Mouse (Mus musculus) embryonic facial prominence, embryonic 10.5 days (tissue): ENCODE measurements around the gene Olfm1. TPM values are rescaled to one million over a fixed set of nuclear protein-coding genes. Genes with fewer than 3 reads are reported as not detected.
A peak's percentile ranks its signal among the peaks of the same experiment; 100 is the strongest.

Source experiments
- DNase-seq: peaks from one replicate; pipeline ENCODE4 v3.0.0-alpha.2; 2017; ENCODE audit warnings: low spot score
- H3K27ac ChIP-seq: fragments of 300-500 bp; sonication (generic); replicated peaks from 2 replicates; pipeline ENCODE4 v1.5.1; 2016; ENCODE audit warnings: mild to moderate bottlenecking
- H3K27me3 ChIP-seq: fragments of 300-500 bp; sonication (generic); replicated peaks from 2 replicates; pipeline ENCODE4 v1.6.1; 2016; ENCODE audit warnings: low read depth, mild to moderate bottlenecking; ENCODE audit not compliant: poor library complexity, severe bottlenecking
- H3K36me3 ChIP-seq: fragments of 300-500 bp; sonication (generic); replicated peaks from 2 replicates; pipeline ENCODE4 v1.6.1; 2016; ENCODE audit warnings: mild to moderate bottlenecking, moderate library complexity
- H3K4me1 ChIP-seq: fragments of 300-500 bp; sonication (generic); 2 replicates; pipeline ENCODE4 v1.6.1; 2016
- H3K4me3 ChIP-seq: fragments of 300-500 bp; sonication (generic); 2 replicates; pipeline ENCODE4 v1.5.1; 2016; ENCODE audit warnings: mild to moderate bottlenecking, moderate library complexity
- H3K9me3 ChIP-seq: fragments of 300-500 bp; sonication (generic); 2 replicates; pipeline ENCODE4 v1.6.1; 2016; ENCODE audit warnings: mild to moderate bottlenecking
- WGBS: fragments of 180-500 bp; shearing (Covaris S2); methylation state at CpG from one replicate; pipeline ENCODE4 v1.1.7; 2016; 5-methylcytosine and 5-hydroxymethylcytosine counted together
- polyA plus RNA-seq: library from polyadenylated mRNA; unstranded; fragments of >200 nt; fragmentation: Nextera tagmentation; extraction: Ambion mirVana; gene quantifications from 2 replicates; pipeline ENCODE4 v1.2.1, GENCODE M21; 2016

Gene Olfm1
- polyA plus RNA-seq, 1 experiment from 2014 or later: 16.8 TPM

DNA sequence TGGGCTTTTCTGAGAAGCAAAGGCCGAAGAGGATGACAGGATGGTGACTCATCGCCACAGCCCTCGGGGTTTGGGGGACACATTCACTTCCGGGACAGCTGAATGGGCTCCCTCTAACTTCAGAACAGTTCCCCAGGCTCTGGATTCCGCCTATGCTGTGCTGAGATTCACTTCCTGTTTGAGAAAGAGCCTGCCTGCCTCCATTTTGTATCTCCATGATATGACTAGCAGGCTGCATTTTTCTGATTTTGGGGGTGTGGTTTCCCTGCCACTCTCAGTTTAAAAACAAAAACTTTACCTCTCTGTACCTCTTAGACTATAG lies 49.4 kb downstream of the Olfm1 start:
- Histone ChIP-seq H3K4me1 (peaks cover 12% of the 10 kb centered on the region; the same call in 1 of the 2 replicates), H3K27ac (no peak overlapping the region), H3K27me3 (no peaks in the 10 kb centered on the region), H3K36me3 (no peaks in the 10 kb centered on the region), H3K4me3 (no peak overlapping the region), H3K9me3 (no peaks in the 10 kb centered on the region)
- WGBS: 47% methylated on average over 5 of the region's 5 CpGs
- no peak for DNase-seq

DNA sequence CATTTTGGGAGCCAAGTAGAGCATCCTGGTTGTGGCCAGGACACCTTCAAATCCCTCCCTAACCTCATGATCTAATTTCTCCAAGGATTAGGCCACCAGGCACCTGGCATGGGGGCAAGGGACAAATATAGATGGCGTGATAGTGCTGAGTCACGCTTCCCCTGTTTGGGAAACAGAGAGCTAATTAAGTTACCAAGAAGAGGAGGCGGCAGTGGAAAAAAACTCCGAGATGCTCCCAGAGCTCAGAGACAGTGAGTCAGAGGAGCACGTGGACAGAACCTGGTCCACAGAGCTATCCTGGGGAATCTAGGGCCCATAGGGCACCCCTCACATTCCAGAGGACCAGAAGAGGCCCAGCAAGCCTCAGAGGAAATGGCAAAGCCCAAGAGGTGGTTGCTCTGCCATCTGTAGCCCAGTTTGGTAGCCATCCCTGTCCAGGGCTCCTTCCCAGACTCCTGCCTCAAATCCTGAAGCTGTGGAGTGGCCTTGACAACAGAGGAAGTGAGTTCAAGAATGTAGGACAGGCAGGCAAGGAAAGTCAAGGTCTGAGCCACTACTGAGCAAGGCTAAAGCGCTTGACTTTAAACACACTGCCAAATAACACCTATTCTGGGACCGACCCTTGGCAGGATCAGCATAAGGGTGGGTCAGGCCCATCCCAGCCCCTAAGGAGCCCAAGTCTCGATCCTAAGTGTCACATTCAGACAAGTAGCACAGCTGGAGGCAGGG lies 52.0 kb downstream of the Olfm1 start:
- Histone ChIP-seq H3K36me3 (no peaks in the 10 kb centered on the region), H3K9me3 (no peaks in the 10 kb centered on the region), H3K4me1 (peaks cover 12% of the 10 kb centered on the region; the same call in 1 of the 2 replicates), H3K27ac (no peak overlapping the region; the same call in 1 of the 2 replicates), H3K4me3 (no peak overlapping the region), H3K27me3 (no peaks in the 10 kb centered on the region)
- 62% methylated on average over 8 of the region's 8 CpGs for WGBS
- DNase-seq: no peak

DNA sequence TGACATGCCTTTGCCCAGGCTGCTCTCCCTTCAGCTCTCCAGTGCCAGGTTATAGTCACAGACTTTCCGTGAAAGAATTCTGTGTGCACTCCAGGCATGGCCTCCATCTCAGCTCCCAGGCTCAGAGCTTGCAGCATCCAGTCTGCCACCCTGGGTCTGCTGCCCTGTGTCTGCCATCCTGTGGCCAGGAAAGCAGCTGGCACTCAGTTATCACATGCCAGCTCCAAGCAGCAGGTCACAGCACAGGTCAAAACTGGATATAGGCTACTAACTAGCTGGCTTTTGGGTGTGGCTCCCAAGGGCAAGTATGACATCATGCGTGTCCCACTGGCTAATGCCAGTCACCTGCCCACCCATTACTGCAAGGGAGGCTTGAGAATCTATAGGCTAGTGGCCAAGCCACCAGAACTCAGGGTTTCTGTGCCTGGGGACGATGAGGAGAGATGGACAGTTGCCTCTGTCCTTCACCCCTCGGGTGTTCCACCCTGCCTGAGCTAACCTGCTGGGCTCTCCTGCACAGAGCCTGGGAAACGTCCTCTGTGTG lies 53.4 kb downstream of the Olfm1 start:
- peaks cover 12% of the 10 kb centered on the region; the same call in 1 of the 2 replicates for H3K4me1 ChIP-seq
- 83% methylated on average over 5 of the region's 5 CpGs for WGBS
- no peaks in the 10 kb centered on the region for H3K36me3 ChIP-seq
- H3K27ac ChIP-seq: no peak overlapping the region
- H3K4me3 ChIP-seq: no peak overlapping the region
- no peak for DNase-seq
- H3K27me3 ChIP-seq: no peaks in the 10 kb centered on the region
- no peaks in the 10 kb centered on the region for H3K9me3 ChIP-seq

- H3K27ac ChIP-seq: no peak overlapping the region
- H3K36me3 ChIP-seq: no peaks in the 10 kb centered on the region
- no peak for DNase-seq
- no peaks in the 10 kb centered on the region for H3K9me3 ChIP-seq
- no peak overlapping the region for H3K4me3 ChIP-seq
- 85% methylated on average over 11 of the region's 11 CpGs for WGBS
- H3K4me1 ChIP-seq: peaks cover 12% of the 10 kb centered on the region; the same call in 1 of the 2 replicates
- H3K27me3 ChIP-seq: no peaks in the 10 kb centered on the region
Observed at GRCm38 (mm10) chr2:28247098-28247497, 54.3 kb downstream of the Olfm1 start.

- Histone ChIP-seq H3K4me3 (no peak overlapping the region), H3K9me3 (no peaks in the 10 kb centered on the region), H3K27ac (no peak overlapping the region), H3K36me3 (no peaks in the 10 kb centered on the region), H3K27me3 (no peaks in the 10 kb centered on the region), H3K4me1 (0 out of 2 replicates have a peak, but pooled peaks cover 10% of the 10 kb centered on the region)
- no peak for DNase-seq
- WGBS: 78% methylated on average over 4 of the region's 4 CpGs
Observed at GRCm38 (mm10) chr2:28252554-28252953, 59.8 kb downstream of the Olfm1 start.

- H3K4me3 ChIP-seq: no peak overlapping the region
- 89% methylated on average over 7 of the region's 7 CpGs for WGBS
Observed at GRCm38 (mm10) chr2:28256029-28256428, 63.2 kb downstream of the Olfm1 start.

GRCm38 (mm10) chr2:28261438-28261837 lies 68.6 kb downstream of the Olfm1 start:
- no peak for DNase-seq
- Histone ChIP-seq H3K27ac (no peak overlapping the region), H3K27me3 (0 out of 2 replicates have a peak, but pooled peaks cover 3% of the 10 kb centered on the region), H3K9me3 (no peaks in the 10 kb centered on the region), H3K4me3 (no peak overlapping the region), H3K36me3 (no peaks in the 10 kb centered on the region), H3K4me1 (0 out of 2 replicates have a peak, but pooled peaks cover 5% of the 10 kb centered on the region)
- WGBS: 78% methylated on average over 3 of the region's 3 CpGs

More at GRCm38 (mm10) chr2:28256029-28256428, 63.2 kb downstream of the Olfm1 start:
- no peak for DNase-seq
- Histone ChIP-seq H3K9me3 (no peaks in the 10 kb centered on the region), H3K27ac (no peak overlapping the region), H3K27me3 (no peaks in the 10 kb centered on the region), H3K36me3 (no peaks in the 10 kb centered on the region), H3K4me1 (0 out of 2 replicates have a peak, but pooled peaks cover 10% of the 10 kb centered on the region)

DNA sequence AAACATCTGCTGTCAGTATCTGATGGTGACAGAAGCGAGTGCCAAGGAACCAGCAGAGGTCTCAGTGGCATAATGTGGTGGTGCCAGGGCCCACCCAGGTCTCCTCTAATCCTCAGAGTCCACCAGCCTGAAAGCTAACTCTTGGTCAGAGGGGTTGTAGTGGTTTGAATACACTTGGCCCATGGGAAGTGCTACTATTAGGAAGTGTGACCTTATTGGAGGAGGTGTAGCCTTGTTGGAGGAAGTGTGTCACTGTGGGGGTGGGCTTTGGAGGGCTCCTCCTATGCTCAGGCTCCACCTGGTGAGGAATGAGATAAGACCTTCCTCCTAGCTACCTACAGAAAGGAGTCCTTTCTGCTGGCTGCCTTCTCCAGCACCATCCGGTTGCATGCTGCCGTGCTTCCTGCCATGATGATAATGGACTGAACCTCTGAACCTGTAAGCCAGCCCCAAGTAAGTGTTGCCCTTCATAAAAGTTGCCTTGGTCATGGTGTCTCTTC lies 75.0 kb downstream of the Olfm1 start:
- 88% methylated on average over 3 of the region's 3 CpGs for WGBS
- H3K27me3 ChIP-seq: no peaks in the 10 kb centered on the region
- no peak overlapping the region for H3K27ac ChIP-seq
- H3K4me3 ChIP-seq: no peak overlapping the region
- no peak for DNase-seq
- H3K4me1 ChIP-seq: peaks cover 7% of the 10 kb centered on the region
- no peaks in the 10 kb centered on the region for H3K36me3 ChIP-seq
- H3K9me3 ChIP-seq: no peaks in the 10 kb centered on the region

DNA sequence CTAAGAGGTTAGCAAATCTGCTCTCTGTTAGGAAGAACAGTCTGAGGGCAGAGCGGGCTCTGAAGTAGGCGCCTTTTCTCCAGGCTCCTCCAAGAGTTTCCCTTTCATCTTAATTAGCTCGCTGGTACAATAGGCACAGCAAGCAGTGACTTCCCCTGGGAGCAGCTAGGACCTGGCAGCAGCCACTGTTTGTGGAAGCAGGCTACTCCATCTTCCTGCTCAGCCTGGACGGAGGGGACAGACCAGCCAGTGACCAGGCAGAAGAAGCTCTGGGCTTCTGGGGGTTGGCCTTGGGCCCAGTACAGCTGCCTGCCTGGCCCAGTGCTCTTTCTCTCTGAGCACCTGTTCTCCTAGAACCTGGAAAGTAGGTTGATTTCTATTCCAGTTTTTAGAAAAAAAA lies 77.8 kb downstream of the Olfm1 start:
- 11% methylated on average over 4 of the region's 4 CpGs for WGBS
- H3K9me3 ChIP-seq: no peaks in the 10 kb centered on the region
- DNase-seq: peak; percentile 19
- no peak overlapping the region for H3K4me3 ChIP-seq
- H3K27me3 ChIP-seq: no peaks in the 10 kb centered on the region
- H3K4me1 ChIP-seq: peaks cover 7% of the 10 kb centered on the region
- no peaks in the 10 kb centered on the region for H3K36me3 ChIP-seq
- H3K27ac ChIP-seq: 0 out of 2 replicates have a peak overlapping the region, but pooled peaks have one; percentile 41

- peaks cover 8% of the 10 kb centered on the region for H3K4me1 ChIP-seq
- no peaks in the 10 kb centered on the region for H3K27me3 ChIP-seq
- H3K9me3 ChIP-seq: no peaks in the 10 kb centered on the region
- H3K4me3 ChIP-seq: no peak overlapping the region
- no peaks in the 10 kb centered on the region for H3K36me3 ChIP-seq
- no peak for DNase-seq
- 81% methylated on average over 11 of the region's 11 CpGs for WGBS
- H3K27ac ChIP-seq: no peak overlapping the region
Observed at GRCm38 (mm10) chr2:28272218-28272965, 79.6 kb downstream of the Olfm1 start.

DNA sequence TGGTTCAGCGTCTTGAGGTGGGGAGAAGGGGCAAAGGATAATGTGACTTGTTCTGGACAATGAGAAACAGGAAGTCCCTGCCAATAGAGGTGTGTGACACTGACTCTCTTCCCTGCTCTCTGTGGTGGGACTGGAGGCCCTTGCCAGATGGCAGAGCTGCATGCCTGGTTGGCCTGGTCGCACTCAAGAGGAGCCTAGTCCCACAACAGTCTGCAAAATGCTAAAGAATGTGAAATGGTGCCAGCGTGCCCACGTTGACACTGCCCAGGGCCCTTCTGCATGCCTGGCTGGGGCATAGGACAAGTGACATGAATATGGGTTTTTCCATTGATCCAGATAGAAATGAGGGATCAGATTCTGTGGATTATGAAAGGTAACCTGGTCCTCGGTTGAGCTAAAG lies 81.2 kb downstream of the Olfm1 start:
- Histone ChIP-seq H3K9me3 (no peaks in the 10 kb centered on the region), H3K27ac (no peak overlapping the region), H3K4me3 (no peak overlapping the region), H3K36me3 (no peaks in the 10 kb centered on the region), H3K27me3 (no peaks in the 10 kb centered on the region), H3K4me1 (peaks cover 23% of the 10 kb centered on the region)
- DNase-seq: no peak
- WGBS: 85% methylated on average over 5 of the region's 5 CpGs

DNA sequence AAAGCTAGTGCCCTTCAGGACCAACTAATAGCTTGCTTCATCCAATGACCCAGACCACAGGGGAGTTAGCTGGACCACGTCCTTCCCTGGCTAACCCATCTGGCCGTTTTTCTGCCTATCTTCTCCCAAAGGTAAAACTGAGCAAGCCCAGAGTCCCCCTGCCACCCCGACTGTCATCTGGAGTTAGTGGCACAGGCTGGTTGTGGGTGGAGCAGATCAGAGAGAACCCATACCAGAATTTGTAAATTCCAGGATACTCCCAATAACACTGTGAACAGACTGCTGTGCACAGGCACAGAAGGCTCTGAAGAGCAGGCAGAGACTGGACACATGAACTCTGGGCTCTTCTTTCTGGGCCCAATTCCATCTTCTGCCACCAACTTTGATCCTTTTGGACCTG lies 82.6 kb downstream of the Olfm1 start:
- DNase-seq: no peak
- H3K4me1 ChIP-seq: peaks cover 21% of the 10 kb centered on the region
- no peaks in the 10 kb centered on the region for H3K27me3 ChIP-seq
- 78% methylated on average over 3 of the region's 3 CpGs for WGBS
- H3K9me3 ChIP-seq: no peaks in the 10 kb centered on the region
- H3K36me3 ChIP-seq: no peaks in the 10 kb centered on the region
- no peak overlapping the region for H3K4me3 ChIP-seq
- no peak overlapping the region for H3K27ac ChIP-seq
